Mouse (Mus musculus) hematopoietic stem cell, adult 5-6 weeks (primary cell): ENCODE measurements around the gene Dna2. TPM values are rescaled to one million over a fixed set of nuclear protein-coding genes. Genes with fewer than 3 reads are reported as not detected.
"Not testable (repeated sequence)": the region's sequence is repeated elsewhere in the genome, so short reads cannot be mapped to it uniquely, and the experiment has no call there.

Experiments used
- ATAC-seq, 2 experiments: fragments of 125-278 bp in 1 of 2; replicated peaks in 1 of 2; 2 replicates each; pipeline ENCODE4 v1.8.0; 2016 to 2017; ENCODE audit warnings: inconsistent platforms in 2 of 2, mild to moderate bottlenecking in 2 of 2, moderate number of reproducible peaks in 2 of 2, low read depth in 1 of 2, moderate TSS enrichment in 1 of 2; ENCODE audit not compliant: low FRiP score in 2 of 2, poor library complexity in 2 of 2, severe bottlenecking in 2 of 2, insufficient read depth in 1 of 2, low TSS enrichment in 1 of 2
- total RNA-seq: library from RNA; stranded (forward); fragments of 172-1452, 232-1000 nt; gene quantifications from 2 replicates; pipeline ENCODE4 v1.2.3, GENCODE M21; 2017

Gene Dna2
- 31.8 and 32.4 TPM in 2 replicates for total RNA-seq

DNA sequence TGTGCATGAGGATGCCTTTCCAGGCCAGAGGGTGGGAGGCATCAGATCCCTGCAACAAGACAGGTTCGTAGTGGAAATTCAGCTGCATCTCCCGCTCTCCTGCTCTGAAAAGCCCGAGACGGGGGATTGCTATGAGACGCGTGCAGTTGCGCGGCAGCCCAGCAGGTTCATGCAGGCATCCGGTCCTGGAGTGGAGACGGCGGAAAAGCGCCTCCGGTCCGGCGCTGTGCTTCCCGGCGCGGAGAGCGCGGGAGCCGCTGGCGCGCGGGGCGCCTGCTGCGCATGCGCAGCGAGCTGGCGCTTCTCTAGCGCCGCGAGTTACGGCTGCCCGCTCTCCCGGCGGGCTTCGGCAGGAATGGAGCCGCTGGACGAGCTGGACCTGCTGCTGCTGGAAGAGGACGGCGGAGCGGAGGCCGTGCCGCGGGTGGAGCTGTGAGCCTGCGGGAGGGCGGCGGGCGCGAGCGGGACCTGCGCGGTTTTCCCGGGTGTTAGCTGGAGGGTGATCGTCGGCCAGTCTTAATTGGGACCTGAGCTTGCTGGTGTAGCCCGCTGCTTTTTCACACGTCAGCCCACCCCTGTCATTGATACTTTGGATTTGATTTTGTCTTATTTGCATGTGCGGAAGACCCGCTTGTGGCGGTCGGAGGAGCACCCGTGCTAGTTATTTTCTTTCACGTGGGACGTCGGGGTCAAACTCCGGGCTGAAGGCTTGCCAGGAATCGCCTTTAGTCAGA is at the start of gene Dna2:
TSS of gene Dna2 (plus strand) at position 289 of the 734 bp plus-strand sequence.
- ATAC-seq = peak; percentile 70 to 77

- no peak for ATAC-seq
These were observed 49.4 kb upstream of the Dna2 start for GRCm38 (mm10) chr10:62897437-62897836.

DNA sequence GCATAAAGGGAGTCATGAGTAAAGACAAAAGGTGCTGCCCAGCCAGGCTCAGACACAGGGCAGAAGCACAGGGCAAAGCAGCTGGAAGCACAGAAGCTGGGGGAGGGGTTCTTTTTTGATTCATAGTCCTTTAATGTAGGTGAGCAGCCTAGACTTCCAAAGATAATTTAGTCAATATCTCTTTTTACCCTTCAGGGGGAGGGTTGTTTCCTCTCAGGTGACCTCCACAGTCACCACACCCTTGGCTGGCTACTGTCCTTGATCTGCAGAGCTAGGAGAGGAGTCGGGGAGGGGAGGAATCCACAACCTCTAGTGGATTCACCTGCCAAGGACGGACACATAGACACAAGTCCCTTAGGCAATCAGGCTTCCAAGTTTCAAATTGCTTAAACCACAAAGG is 48.8 kb upstream of the Dna2 start:
- no peak for ATAC-seq

GRCm38 (mm10) chr10:62900144-62900543 is 46.7 kb upstream of the Dna2 start:
- ATAC-seq = no peak

DNA sequence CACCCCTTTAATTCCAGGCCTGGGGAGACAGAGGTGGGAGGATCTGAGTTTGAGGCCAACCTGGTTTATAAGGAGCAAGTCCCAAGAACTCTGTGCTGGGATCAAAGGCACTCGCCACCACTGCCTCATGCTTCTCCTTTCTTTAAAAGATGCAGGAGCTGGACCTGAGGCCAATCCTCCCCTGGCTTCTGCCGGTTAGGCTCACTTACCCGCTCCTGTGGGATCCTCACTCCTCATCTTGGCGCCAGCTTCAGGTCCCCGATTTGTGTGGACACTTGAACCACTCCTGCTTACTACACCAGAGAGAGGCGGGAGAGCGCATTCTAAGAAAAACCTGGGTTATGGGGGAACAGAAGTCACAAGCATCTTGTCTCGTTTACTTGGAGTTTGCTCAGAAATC is 45.0 kb upstream of the Dna2 start:
- ATAC-seq = no peak

GRCm38 (mm10) chr10:62902829-62903228 is 44.0 kb upstream of the Dna2 start:
- no peak for ATAC-seq

GRCm38 (mm10) chr10:62906336-62906735 is 40.5 kb upstream of the Dna2 start:
- no peak for ATAC-seq

GRCm38 (mm10) chr10:62908896-62909295 is 37.9 kb upstream of the Dna2 start, which contains the start of gene Tet1:
Tet1 (minus strand) TSS chr10:62908996.
- not testable (repeated sequence) for ATAC-seq

- ATAC-seq = peak; percentile 51 to 56; a peak in 3 of 4 replicates
These were observed 35.7 kb upstream of the Dna2 start for GRCm38 (mm10) chr10:62911120-62911519.

- ATAC-seq = no peak
These were observed 27.8 kb upstream of the Dna2 start for GRCm38 (mm10) chr10:62918985-62919384.

DNA sequence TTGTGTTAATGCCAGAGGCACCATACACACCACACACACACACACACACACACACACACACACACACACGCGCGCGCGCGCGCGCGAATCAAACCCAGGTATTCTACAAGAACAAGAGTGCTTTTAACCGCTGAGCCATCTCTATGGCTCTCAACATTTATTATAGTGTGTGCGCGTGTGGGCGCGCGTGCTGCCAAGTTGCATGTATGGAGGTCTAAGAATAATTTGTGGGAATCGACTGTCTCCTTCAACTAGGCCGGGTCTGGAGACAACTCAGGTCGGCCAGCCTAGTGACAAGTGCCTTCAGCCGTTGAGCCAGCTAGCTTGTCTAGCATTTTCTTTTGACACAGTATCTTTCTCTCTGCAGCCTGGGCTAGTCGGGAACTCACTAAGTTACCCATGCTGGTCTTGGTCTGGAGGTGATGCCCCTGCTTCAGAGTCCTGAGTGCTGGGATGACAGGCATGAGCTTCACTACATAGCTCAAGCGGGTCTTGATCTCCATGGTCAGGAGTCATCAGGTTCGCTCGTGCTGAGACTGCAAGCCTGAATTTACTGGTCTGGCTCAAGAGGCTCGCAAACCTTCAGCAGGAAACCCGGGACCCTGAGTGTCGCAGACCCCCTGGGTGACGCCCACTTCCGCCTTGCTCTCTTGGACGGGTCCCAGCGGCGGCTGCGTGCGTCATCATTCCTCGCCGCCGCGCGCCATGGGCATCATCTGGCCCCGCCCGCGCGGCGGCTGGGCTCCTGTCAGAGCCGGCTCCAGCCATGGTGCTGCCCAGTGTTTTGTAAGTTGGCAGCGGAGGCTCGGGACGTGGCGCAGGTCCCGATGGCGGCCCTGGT is 26.7 kb upstream of the Dna2 start, which contains the start of gene Slc25a16:
TSS of gene Slc25a16 (plus strand) at position 709 of the 841 bp plus-strand sequence.
- peak; percentile 87 to 95 for ATAC-seq

GRCm38 (mm10) chr10:62920766-62921156 is 26.1 kb upstream of the Dna2 start:
- ATAC-seq = no peak

DNA sequence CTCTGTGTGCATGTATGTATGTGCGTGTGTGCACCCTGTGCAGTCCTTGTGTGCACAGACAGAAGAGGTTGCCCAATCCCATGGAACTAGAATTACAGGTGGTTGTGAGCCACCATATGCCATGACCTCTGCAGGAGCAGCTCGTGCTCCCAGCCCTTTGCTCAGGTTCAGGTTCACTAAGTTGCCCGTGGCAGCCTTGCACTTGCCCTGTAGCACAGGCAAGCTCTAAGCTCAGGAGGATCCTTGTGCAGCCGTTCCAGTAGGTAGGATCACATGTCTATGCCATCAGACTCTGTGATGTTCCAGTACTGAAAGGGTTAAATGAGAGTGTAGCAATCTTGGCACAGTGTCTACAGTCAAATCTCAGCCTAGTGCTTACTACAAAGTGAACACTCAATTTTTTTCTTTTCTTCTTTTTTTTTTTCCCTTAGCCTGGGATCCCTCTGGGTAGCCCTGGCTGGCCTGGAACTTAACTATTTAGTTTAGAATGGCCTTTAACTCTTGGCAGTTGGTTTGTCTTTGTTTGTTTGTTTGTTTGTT is 22.7 kb upstream of the Dna2 start:
- ATAC-seq = no peak

DNA sequence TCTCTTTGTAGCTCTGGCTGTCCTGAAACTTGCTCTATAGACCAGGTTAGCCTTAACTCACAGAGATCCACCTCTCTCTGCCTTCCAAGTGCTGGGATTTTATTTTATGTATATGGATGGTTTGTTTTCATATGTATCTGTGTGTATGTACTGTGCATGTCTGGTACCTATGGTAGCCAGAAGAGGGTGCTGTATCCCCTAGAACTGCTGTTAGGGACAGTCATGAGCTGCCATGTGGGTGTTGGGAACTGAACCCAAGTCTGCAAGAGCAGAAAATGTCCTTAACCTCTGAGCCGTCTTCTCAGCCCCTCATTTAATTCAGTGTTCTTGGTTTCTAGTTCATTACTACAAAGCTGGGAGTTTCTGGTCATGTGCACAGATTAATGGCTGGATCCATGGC is 14.4 kb upstream of the Dna2 start:
- no peak for ATAC-seq

DNA sequence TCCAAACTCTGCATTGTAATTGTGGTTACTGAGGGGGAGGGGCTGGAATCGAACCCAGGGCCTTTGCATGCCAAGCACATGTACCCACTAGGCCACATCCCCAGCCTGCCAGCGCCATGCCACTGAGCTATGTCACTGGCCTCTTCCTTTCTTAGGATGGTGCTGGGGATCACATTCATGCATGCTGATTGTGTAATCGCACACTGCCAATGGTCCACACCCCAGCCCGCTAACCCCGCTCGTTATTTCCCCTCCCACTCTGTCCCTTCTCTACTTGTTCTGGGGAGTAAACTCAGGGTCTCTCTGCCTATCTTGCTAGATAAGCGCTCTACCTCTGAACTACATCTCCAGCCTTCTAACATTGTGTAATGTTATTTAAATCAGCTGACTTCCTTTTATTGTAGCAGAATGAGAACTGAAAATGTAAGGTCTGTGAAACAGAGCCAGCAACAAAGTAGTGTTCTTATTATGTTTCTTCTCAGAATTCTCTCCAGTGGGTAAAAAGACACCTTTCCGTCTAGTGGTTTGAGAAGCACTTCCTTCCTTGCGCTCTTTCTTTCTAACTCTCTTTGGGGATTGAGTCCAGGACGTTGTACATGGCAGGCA is 1.7 kb upstream of the Dna2 start:
- peak in 1 of 2 experiments; percentile 22; a peak in 1 of 4 replicates for ATAC-seq

DNA sequence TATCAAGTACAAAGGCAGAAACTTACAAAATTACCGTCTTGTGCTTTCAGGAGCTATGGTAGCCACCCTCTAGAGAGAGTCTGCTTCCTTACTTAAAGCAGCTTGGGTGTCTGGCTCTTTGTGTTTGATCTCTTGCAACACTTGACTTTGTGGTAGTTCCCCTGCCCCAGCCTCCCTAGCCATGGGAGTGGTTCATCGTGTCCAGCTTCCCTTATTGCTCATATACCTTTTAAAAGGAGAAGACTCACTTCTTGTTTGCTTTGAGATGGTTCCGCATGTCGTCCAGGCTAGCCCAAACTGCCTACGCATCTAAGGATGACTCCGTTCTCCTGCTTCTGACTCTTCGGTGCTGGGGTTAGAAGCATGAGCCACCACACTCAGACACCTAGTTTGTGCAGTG is 1.7 kb downstream of the Dna2 start:
- peak; percentile 49 to 68; a peak in 3 of 4 replicates for ATAC-seq

- ATAC-seq = no peak
These were observed 17.1 kb downstream of the Dna2 start for GRCm38 (mm10) chr10:62963956-62964355.

DNA sequence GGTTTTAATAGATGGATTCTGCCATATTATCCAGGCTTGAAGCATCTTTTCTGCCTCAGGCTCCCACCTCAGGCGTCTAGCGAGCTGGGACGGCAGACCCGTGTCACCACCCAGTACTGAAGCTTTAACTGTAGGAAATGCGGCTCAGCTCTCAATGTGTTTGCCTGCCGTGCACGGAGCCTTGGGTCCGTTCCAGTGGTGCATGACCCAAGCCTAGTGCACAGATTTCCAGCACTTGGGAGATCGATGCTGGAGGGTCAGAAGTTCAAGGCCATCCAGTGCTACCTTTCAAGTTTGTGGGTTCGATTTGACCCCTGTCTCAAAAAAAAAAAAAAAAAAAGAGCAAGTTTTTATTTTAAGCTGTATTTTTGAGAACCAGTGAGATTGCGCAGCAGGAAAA is 19.0 kb downstream of the Dna2 start:
- no peak for ATAC-seq
